Mouse (Mus musculus) embryonic facial prominence, embryonic 15.5 days (tissue): Measurements from ENCODE around the gene Ppl. TPM values are rescaled to one million over a fixed set of nuclear protein-coding genes. Genes with fewer than 3 reads are reported as not detected.

Source experiments
- polyA plus RNA-seq: library from polyadenylated mRNA; unstranded; fragments of >200 nt; fragmentation: Nextera tagmentation; extraction: Ambion mirVana; gene quantifications from 2 replicates; pipeline ENCODE4 v1.2.1, GENCODE M21; 2015

Ppl gene
- polyA plus RNA-seq, 1 experiment from 2014 or later, result 52.3 TPM

Other genes starting within 250 kb of the Ppl start
- gene Mgrn1, start 246.2 kb downstream of the Ppl start, polyA plus RNA-seq, result 84.1 and 87.0 TPM in 2 replicates
- 156 and 161 TPM in 2 replicates for gene Nudt16l1, start 193.7 kb downstream of the Ppl start, polyA plus RNA-seq
- gene Anks3, start 168.2 kb downstream of the Ppl start, polyA plus RNA-seq, result 64.7 and 72.8 TPM in 2 replicates
- not detected in 2 replicates for gene Sept12, start 134.6 kb downstream of the Ppl start, polyA plus RNA-seq
- 14.2 and 17.9 TPM in 2 replicates for gene Smim22, start 125.1 kb downstream of the Ppl start, polyA plus RNA-seq
- gene Rogdi, start 118.9 kb downstream of the Ppl start, polyA plus RNA-seq, result 63.5 and 69.8 TPM in 2 replicates
- gene Glyr1, start 82.6 kb downstream of the Ppl start, polyA plus RNA-seq, result 130 and 136 TPM in 2 replicates
- gene Ubn1, start 82.4 kb downstream of the Ppl start, polyA plus RNA-seq, result 20.4 and 23.6 TPM in 2 replicates
- gene Sec14l5, start 14.7 kb upstream of the Ppl start, polyA plus RNA-seq, result 0.35 TPM in 2 replicates
- gene Nagpa, start 71.6 kb upstream of the Ppl start, polyA plus RNA-seq, result 21.1 and 21.7 TPM in 2 replicates
- 9.0 and 12.0 TPM in 2 replicates for gene AU021092, start 89.9 kb upstream of the Ppl start, polyA plus RNA-seq
- gene Alg1, start 101.2 kb upstream of the Ppl start, polyA plus RNA-seq, result 36.2 and 38.5 TPM in 2 replicates
- 26.6 and 33.7 TPM in 2 replicates for gene Eef2kmt, start 123.6 kb upstream of the Ppl start, polyA plus RNA-seq